Mouse (Mus musculus): Measurements from ENCODE around the gene Olfr1442.
"Not testable (repeated sequence)": the region's sequence is repeated elsewhere in the genome, so short reads cannot be mapped to it uniquely, and the experiment has no call there.

Gene Olfr1442

DNA sequence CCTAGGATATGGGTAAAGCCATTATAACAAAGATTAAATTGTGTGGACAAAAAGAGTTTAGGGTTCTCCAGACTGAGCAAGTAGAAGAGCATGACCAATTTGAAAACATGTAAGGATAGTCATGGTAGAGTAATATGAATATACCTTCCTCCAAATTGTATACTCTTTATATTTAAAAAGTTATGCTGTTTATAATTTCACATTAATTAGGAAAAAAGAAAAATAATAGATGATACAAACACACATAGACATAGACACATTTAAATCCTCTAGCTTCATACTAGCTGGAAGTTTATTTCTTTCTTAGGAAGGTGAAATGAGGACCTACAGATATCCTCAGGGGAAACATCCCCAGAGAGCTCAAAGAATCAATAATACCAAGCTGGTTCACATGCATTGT is at the start of gene Olfr1442:
Gene Olfr1442, plus strand, starts transcription at position 301 of the 400 bp plus-strand sequence.
- DNase-seq (ENCODE audit: low spot score in 2 of 2): no peak

- no peak for DNase-seq (ENCODE audit: low spot score in 2 of 2)
These were observed 37.1 kb upstream of the Olfr1442 start, which contains the start of gene Glyat for GRCm38 (mm10) chr19:12633176-12633575. Glyat (plus strand) TSS chr19:12633308.

DNA sequence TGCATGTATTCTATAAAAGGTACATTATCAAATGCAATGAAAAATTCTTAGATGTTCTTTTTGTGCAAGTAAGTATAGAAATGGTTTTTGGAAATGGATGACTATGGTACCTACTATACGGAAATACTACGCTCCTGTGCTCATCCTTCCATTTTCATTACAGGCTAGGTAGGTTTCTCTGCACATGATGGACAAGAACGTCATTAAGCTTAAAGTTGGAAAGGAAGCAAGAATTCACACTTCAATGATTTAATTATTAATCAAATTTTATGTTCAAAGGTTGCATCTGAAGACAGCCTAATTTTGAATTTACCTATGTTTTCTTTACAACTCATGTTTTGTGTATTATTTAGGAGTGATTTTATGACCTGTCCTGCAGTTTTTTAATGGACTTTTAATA is 36.0 kb upstream of the Olfr1442 start:
- no peak for DNase-seq (ENCODE audit: low spot score in 2 of 2)

- DNase-seq (ENCODE audit: low spot score in 2 of 2): no peak
These were observed 35.3 kb upstream of the Olfr1442 start for GRCm38 (mm10) chr19:12634963-12635362.

DNA sequence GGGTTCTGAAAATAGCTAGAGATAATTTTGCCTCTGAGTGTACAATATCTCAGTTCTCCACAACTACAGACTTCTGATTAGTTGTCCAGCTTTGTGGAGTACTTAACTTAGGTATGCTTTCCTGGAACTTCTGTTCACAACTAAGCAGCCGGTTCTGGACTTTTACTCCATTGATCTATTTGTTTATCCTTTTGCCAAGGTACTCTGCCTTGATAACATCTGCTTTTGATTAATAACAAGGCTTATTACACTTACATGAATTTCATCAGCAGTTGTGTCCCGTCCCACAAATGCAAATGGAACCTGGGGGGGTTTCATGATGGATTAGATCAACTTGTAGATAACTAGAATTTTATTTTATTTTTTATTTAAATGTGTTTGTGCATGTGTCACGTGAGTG is 33.4 kb upstream of the Olfr1442 start:
- no peak for DNase-seq (ENCODE audit: low spot score in 2 of 2)

DNA sequence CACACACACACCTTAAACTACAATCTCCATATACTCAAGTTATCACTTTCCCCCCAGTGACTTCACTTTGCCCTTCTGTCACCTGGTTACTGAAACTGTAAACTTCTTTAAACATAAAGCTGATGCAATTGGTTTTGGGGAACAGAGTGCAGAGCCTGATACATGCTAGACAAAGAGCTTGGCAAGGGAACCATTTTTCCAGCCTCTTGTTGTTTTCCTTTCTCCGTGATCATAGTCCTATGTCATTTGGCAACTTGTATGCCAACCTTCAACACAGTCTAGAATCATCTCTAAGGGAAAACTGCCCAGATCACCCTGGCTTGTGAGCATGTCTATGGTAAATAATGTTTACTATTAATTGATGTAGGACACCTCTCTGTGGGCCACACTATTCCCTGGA is 32.2 kb upstream of the Olfr1442 start:
- no peak for DNase-seq (ENCODE audit: low spot score in 2 of 2)

DNA sequence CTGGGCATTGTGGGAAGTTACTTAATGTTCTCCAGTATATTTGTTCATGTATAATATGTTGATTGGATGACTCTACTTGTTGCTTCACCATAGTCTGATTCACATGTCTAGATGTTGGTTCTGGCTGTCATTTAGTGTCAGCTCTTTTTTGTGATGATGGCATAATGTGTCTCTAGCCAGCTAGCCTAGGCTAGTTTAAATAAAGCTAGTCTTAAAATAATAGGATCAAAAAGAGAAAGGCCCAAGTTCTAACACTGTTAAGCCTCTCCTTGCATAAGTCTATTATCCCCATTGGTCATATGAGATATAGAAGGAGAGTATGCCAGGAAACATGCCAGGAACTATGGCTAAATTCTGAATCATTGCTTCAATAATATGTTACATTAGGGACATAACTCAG is 20.7 kb upstream of the Olfr1442 start:
- no peak for DNase-seq (ENCODE audit: low spot score in 2 of 2)

DNA sequence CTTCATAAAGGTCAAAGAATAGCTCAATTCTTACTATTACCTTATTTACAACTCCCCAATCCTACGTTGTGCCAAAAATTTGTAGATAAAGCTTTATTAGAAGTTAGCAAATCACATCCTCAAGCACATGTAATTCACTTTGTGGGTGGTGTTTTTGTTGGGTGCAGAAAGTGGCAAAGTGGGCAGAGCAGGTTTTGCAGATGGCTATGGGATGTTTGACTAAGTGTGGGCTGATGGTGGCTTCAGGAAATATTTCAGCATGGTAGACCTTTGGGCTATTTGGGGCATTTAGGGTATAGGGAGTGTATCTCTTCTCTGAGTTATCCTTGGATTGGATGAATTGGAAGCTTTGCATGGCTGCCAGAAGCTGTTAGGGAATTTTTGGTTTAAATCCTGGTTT is 4.1 kb upstream of the Olfr1442 start:
- DNase-seq (ENCODE audit: low spot score in 2 of 2): no peak

DNA sequence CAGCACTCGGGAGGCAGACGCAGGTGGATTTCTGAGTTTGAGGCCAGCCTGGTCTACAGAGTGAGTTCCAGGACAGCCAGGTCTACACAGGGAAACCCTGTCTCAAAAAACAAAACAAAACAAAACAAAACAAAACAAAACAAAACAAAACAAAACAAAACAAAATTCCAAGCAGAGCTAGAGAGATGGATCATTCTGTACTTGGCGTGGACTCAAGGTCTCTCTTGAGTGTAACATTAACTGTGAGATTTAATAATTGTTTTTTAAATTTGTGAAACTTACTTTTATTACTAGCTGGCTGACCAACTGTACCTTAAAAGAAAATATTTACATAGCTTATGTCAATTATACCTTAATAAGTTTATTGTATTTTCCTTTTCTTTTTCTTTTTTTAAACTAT is 1.6 kb upstream of the Olfr1442 start:
- not testable (repeated sequence) for DNase-seq (ENCODE audit: low spot score in 2 of 2)

DNA sequence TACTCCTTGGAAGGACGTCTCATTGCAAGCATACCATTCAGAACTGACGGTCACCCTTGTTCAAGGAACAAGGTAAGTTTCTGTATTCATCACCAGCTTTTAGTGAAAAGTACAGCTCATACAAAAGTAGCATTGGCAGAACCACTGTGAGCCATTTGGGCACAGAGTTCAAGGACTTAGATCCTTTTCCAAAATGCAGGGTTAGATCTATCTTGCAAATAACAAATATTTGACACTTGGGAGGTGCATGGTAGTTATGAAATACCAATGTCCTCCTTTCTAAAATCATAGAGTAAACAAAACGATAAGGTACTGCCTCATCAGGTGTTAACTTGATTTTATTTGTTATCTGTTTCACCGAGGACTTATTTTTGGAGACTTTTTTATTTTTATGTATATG is 812 bp downstream of the Olfr1442 start:
- DNase-seq (ENCODE audit: low spot score in 2 of 2): no peak

DNA sequence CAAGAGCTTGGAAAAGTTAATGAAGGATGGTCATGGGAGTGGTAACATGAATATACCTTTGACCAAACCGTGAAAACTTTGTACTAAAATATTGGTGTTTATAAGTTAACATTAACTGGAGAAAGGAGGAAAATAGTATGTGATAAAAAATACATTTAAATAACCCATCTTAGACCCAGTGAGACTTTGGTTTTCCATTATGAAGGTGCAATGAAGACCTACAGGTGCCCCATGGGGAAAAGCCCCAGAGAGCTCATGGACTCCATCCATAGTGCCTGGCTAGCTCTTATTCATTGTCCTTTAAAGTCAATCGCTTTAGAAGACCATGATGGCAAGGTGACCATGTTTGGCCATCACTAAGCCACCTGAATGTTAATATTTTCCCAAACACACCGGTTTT is 7.6 kb downstream of the Olfr1442 start, which contains the start of gene Olfr1443:
Gene Olfr1443, plus strand, starts transcription at position 301 of the 400 bp plus-strand sequence.
- no peak for DNase-seq (ENCODE audit: low spot score in 2 of 2)

- no peak for DNase-seq (ENCODE audit: low spot score in 2 of 2)
These were observed 14.4 kb downstream of the Olfr1442 start for GRCm38 (mm10) chr19:12684638-12685037.

DNA sequence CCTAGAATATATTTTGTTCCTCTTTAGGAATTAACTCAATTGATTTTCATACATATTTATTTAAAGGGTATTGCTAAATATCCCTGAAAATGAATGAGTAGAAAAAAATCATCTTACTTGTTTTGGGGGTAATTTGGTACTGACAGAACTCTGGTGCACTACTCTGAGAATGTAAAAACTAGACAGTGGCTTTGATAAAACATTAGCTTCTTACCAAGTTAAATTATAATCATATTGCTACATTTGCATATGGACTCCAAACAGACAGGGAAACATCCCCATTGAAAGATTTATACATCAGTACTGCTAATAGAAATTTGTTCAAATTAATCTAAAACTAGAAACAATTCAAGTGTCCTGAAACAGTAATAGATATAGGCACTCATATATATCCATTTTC is 15.0 kb downstream of the Olfr1442 start:
- DNase-seq (ENCODE audit: low spot score in 2 of 2): no peak

GRCm38 (mm10) chr19:12695590-12695989 is 25.4 kb downstream of the Olfr1442 start, which contains the start of gene Keg1:
Keg1 (plus strand) TSS chr19:12695786.
- DNase-seq (ENCODE audit: low spot score in 2 of 2): no peak

GRCm38 (mm10) chr19:12696221-12696620 is 26.0 kb downstream of the Olfr1442 start:
- no peak for DNase-seq (ENCODE audit: low spot score in 2 of 2)

- DNase-seq (ENCODE audit: low spot score in 2 of 2): no peak
These were observed 38.2 kb downstream of the Olfr1442 start for GRCm38 (mm10) chr19:12708458-12708857.

- no peak for DNase-seq (ENCODE audit: low spot score in 2 of 2)
These were observed 38.7 kb downstream of the Olfr1442 start for GRCm38 (mm10) chr19:12708986-12709385.

DNA sequence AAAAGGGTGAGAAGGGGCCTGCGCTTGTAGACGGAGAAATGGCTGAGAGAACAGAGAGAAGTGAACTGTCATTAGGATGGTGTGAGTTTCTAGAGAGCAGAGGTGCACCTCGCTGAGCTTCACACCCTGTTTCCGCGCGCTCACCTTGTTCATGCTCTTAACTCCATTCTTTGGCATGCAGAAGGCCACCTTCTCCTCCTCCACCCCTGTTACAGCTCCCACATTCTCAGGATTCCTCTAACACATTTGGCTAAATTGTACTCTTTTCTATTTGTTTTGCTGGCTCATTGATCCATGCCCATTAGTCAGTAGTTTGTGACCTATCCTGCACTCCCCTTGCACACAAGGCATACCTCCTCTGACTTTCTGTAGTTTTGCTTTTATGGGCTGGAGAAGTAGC is 49.0 kb downstream of the Olfr1442 start:
- no peak for DNase-seq (ENCODE audit: low spot score in 2 of 2)

DNA sequence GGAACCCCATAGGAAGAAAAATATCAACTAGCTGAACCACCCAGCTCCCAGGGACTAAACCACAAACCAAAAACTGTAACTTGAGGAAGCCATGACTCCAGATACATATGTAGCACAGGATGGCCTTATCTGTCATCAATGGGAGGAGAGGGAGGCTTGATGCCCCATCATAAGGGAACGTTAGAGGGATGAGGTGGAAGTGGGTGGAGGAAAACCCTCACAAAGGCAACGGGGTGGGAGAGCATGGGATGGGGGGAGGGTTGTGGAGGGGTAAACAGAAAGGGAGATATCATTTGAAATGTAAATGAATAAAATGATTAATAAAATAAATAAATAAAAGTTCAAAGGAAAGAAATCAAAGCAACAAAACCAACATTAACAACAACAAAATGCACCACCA is 50.2 kb downstream of the Olfr1442 start:
- DNase-seq (ENCODE audit: low spot score in 2 of 2): no peak

- DNase-seq (ENCODE audit: low spot score in 2 of 2): not testable (repeated sequence)
These were observed 50.7 kb downstream of the Olfr1442 start for GRCm38 (mm10) chr19:12720919-12721318.

- not testable (repeated sequence) for DNase-seq (ENCODE audit: low spot score in 2 of 2)
These were observed 51.4 kb downstream of the Olfr1442 start for GRCm38 (mm10) chr19:12721596-12721995.

GRCm38 (mm10) chr19:12722308-12722707 is 52.1 kb downstream of the Olfr1442 start:
- DNase-seq (ENCODE audit: low spot score in 2 of 2): peak; percentile 6 to 35

DNA sequence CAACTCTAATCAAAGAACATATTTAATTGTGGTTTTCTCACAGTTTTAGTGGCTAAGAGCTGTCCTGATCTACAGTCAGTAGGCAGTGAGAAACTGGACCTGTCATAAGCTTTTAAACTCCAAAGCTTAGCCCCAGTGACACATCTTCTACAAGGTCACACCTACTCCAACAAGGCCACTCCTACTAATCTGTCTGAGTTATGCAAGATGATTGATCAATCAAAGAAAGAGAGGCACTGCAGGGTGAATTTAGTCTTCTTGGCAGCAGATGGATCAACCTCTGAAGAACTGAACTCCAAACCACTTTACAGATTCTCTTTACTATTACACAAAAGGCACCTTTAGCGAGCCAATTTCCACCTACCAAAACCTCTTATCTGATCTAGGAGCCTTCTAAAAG is 55.6 kb downstream of the Olfr1442 start:
- no peak for DNase-seq (ENCODE audit: low spot score in 2 of 2)
